Mouse (Mus musculus) forelimb bud, embryonic 11.5 days (tissue): Measurements from ENCODE around the gene Ano6.
A peak's percentile ranks its signal among the peaks of the same experiment; 100 is the strongest.

Source experiments
- DNase-seq: peaks from one replicate; pipeline ENCODE4 v3.0.0-alpha.2; 2012; ENCODE audit warnings: low read depth, low spot score

Ano6 gene

DNA sequence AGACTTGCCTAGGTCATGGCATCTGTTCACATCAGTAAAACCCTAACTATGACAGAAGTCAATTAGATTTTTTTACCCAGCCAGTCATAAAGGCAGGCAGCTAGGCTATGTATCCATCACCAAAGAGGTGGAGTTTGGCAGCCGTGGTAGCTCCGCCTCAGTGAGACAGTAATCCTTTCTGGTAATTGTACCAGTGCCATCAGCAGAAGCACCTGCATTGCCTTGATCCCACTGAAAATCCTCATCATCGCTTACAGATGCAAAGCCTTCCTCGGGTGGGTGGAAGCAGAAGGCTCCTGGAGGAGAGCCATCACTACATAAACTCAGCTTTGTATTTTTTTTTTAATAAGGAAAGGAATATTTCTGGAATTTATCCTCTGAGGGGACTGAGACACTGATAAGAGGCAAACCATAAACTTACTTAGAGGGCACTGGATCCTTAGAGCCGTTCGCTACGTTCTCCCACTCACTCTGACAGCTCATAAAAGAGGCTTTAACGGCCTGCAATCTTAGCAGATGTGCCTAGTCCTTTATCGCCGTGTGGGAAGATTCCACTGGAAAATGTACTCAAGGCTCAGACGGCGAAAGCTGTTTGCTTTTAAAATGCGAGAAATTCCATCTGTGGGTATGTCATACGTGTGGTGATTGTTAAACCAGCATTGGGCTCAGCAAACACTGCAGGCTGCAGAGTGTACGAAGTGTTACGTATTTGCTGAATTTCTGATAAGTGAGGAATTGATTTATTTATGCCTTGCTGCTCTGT is 140.6 kb downstream of the Ano6 start:
- DNase-seq, result peak; percentile 18

DNA sequence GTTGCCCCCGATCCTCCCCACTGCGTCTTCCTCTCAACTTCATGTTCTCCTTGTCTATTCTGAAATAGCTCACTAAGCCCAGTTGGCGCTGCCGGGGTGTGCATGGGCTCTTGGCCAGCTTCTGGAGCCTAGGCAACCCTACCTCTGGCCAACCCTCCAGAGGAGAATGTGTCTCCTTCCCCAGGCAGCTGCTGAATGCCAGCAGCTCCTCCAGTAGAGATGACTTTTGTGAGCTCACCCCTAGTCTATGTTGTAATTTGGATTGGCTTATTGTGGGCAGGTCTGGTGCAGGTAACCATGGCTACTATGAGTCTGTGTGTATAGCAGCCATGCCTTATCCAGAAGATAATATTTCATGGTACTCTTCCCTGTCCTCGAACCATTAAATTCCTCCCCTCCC is 141.7 kb downstream of the Ano6 start:
- no peak for DNase-seq

DNA sequence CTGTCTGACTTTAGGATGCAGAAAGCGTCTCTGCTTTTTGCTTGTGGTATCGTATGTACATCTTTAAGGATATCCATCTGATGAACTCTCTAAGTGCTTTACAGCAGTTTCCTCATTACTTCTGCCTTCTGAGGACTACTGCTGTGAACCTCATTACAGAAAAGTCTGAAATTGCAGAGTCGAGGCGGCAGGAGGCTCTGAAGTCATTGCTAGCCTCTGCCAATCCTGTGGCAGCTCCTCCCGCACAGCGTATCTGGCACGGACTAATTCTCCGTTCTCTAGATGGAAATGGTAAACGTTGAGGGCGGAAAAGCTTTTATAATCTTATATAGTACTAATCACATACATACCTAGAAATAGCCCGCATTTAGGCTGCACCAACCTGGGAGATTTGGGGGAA is 144.5 kb downstream of the Ano6 start:
- no peak for DNase-seq

DNA sequence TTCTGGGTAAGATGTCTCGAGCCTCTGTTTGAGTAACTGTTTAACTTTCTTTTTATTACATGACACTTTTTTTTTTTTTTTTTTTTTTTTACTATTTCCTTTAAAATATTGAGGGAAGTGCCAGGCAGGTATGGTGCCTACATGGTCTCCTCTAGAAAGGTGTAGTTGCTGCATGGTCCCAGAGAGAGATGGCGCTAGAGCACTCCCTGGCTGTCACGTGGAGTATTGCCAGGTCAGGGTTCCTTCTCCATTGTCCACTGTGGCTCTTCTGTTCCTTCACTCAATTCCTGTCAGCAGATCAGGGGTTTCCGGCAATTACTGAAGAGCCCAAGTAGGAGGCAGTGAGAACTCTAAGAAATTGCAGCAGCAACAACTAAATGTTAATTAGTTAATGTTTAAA is 152.8 kb downstream of the Ano6 start:
- DNase-seq, result no peak

DNA sequence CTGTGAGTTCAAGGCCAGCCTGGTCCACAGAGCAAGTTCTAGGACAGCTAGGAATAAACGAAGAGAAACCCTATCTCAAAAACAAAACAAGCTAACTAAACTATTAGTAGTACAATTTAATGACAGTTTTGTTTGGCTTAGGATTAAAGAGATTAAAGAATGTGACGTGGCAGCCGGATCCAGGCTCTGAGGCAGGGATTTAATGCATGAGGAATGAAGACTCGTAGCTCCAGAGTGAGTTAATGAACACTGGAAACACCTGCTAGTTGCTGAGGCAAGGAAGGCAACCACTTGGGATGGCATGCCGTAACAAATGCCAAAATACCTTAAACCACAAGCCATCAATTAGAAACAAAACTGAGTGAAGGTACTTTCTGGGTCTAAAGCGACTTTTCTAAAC is 153.7 kb downstream of the Ano6 start:
- no peak for DNase-seq

DNA sequence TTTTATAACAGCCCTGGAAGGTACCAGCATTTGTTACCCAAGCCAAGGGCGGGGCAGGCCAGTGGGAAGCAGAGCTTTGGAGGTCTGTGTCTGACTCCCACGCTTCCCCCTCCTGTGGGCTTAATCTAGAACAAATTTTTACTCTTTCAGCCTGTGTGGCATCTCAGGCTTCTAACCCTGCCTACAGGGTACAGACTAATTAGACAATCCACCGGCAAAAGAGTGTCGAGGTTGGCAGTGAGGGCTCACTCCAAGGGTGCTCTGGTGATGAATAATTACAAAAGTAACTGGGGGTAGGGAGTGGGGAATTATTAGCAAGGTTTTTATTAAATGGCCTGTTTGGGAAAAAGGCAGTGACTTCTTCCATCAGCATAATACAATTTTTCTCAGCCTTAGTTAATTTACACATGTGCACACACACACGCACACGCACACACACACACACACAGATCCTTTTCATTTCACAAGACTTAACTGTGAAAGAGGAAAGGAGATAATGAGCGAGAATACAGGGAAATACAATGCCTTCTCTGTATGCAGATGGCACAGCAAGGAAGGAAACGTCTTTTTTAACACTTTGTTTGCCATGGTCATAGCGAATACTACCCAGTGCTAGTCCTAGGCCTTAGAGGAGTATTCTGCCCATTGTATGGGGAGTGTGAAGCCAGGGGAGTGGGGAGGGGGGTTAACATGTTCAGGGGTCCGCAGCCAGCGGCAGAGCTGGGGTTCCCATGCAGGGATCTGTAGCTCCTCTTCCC is 155.5 kb downstream of the Ano6 start:
- DNase-seq, result no peak

DNA sequence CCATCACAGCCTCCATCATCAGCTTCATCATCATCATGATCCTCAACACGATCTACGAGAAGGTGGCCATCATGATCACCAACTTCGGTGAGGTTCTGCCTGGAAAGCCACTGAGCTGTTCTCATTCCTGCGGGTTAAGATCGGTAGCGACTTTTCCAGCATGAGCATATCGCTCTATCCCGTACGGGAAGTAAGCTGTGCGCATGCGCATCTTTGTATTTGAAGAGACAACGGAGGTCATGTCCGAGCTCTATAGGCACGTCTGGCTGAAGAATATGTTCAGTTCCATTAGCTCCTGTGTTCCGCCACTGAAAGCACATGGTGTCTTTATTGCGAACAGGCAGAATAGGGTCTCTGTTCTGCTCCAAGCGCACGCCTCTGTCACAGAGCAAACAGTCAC is 157.8 kb downstream of the Ano6 start:
- DNase-seq, result no peak

DNA sequence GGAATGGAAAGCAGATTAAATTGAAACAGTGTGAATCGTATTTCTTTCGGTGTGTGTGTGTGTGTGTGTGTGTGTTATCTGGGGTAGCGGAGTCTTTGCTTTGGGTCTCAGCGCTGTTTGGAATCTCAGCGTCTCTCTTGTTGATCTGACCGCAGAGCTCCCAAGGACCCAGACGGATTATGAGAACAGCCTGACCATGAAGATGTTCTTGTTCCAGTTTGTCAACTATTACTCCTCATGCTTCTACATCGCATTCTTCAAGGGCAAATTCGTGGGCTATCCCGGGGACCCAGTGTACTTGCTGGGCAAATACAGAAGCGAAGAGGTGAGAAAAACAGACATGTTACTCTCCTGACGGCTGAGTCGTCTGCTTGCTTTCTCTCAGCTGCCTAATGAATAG is 158.7 kb downstream of the Ano6 start:
- DNase-seq, result no peak

DNA sequence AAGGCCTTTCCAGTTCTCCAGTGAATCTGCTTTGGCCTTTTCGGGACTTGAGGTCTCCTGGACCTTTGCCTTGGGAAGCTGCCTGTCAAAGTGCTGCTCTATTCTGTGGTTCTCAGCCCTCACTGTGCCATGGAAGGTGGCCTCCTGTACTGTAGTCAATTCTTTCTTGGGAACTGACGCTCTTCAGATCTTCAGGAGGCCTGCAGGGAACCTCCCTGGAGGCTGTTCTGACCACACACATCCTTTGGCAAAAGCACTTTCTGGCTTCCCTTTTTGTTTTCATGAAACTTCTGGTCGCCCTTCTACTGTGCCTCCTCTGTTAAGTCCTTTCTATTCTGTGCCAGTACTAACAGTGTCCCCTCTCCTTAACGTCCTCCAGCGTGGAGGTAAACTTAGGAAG is 160.9 kb downstream of the Ano6 start:
- no peak for DNase-seq

DNA sequence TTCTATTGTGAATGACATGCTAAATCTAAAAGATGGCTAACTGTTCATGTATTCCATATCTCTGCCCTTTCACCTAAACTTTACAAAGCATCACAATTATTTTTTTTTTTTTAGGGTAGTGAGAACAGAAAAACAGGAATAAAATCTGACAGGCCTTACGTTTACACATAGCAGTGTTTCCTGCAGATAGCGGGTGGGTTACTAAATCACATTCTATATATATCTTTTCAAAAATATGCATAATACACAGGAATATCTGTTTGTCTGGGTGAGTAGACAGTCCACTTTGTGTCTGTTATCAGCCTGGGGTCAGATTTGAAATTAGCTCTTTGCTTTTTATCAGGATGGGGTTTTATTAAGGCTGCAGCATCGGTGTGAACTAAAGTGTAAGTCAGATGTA is 166.0 kb downstream of the Ano6 start:
- DNase-seq, result no peak

DNA sequence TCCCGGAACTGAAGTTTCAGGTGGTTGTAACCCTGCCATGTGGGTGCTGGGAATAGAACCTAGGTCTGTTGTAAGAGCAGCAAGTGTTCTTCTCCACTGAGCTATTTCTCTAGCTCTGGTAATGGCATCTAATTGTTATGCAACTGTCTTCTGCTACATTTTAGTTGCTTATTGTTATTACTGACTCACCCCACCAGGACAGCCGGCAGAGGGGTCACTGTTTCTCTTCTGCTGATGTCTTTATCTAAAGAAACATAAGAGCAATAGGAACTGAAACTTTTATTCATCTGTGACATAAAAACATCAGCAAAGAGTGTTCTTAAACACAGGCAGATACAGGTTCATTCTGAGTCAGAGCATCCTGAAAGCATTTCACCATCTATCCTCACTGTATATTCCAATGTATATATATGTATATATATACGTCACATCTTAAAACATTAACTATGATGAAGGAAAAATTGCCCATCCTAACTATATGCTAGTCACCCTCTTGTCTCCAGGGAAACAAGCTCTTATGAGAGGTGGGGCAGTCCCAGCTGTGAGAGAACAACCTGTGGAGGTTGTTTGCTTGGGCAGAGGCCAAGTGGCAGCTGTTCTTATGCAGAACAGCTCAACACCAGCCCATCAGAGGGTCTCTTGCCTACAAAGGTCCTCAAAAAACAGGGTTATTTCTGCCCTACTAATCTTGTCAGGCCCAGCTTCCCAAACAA is 171.9 kb downstream of the Ano6 start:
- DNase-seq, result no peak

DNA sequence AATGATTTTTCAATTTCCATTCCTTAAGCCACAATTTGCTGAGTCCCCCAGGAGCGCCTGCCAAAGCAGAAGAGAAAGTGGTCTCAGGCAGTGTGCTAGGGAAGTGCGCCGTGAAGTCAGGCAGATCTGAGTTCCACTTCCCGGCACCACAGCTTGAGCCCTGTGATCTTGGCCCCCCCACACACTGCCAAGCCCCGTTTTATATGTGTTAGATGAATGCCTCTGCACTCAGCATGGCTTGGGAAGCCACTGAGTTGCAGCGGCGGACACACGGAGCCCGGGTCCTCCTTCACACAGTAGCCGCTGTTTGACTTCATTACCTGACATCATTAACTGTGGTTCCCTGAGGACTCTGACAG is 172.5 kb downstream of the Ano6 start:
- DNase-seq, result no peak

DNA sequence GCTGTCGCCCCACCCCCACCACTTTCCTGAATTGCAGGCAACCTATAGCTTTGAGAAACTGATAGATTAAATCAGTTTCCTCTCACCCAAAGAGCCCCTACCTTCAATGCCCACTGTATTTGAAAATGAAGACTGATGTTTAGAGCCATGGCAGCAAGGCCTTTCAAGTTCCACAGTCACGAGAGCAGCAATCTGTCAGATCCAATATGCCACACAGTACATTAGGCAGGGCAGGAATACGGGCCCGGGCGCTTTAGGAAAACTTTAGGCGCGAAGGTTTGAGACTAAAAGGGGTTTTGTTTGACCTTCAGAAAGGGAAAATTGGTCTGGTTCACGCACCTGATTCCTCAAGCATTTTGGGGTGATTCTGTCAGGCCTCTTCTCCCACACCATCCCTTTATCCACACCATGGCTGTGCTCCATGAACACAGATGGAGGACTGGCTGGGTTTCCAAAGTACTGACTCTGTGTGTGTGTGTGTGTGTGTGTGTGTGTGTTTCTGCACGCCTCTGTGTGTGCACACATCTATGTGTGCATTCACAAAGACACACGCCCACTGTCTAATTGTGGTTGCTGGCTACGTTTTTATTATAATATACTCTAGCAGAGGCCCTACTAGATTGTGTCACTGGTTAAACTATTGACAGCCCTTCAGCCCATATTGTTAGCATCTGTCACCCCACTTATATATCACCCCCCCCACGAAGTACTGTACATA is 173.0 kb downstream of the Ano6 start:
- DNase-seq, result peak; percentile 17

DNA sequence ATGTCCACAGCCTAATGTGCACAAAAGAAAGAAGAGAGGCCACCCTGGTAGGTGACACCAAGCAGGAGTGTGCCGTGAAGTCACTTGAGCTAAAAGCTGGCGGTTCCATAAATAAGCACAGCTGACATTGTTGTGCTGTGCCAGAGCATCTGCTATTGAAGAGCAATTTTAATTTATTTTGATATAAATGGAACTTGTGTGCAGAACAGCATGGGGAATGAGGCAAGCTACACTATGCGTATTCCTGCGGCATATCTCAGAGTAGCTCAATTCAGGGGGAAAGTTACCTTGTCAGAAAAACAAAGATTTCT is 173.6 kb downstream of the Ano6 start:
- no peak for DNase-seq

DNA sequence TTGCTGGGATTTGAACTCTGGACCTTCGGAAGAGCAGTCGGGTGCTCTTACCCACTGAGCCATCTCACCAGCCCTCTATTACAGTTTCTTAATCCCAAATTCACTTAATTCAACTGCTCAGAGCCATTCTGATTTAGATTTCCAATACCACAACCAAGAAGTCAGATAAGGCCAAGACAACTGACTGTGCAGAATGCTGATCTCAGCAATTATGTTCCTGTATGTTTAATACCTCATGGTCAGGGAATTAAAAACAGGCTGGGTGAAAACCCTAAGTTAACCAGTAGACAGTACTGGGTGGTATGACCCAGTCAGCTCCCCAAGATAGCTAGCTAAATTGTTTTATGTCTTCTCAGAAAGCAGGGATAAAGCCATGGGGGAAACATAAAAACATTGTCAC is 176.3 kb downstream of the Ano6 start:
- DNase-seq, result no peak

DNA sequence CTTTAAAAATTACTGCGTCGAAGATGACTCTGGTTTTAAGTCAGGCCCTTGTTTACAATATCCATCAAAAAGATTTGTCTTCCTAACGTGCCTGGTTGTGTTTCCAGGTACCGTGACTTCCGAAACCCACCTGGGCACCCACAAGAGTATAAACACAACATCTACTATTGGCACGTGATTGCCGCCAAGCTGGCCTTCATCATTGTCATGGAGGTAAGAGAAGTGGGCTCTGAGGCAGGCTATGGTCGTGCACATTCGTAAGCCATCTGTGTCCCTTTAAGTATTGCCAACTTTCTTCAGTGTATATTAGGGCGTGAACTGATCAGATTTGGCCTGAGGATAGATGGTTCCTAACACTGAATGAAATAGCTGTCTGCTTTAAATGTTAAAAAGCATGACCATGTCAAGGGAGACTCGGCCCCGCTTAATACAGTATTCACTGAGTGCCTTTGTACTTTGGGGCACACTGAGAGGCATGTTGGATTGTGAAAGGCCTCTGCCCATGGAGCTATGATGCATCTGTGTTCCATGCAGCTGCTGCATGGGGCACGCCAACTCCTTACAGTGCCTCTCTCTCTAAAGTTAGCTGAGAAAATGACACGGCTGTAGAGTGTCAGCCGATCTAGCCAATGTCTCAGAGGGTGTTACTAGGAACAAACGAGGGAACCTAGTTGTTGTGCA is 177.0 kb downstream of the Ano6 start:
- no peak for DNase-seq

DNA sequence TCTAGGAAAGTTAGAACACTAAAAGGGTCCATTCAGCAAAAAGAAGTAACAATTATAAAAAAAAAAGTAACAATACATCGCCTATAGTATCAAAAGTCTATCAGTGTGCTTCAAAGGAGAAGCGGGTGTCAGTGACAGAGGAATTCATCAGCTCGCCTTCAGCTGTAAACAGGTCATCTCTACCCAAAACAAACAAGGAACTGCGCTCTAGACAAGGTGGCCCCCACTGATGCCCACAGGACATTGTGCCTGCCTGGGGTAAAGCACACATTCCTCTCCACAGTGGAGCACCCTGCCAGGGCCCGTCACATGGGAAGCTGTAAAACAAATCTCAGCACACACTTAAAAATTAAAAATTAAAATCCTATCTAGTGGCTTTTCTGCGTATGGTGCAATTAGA is 179.0 kb downstream of the Ano6 start:
- no peak for DNase-seq

DNA sequence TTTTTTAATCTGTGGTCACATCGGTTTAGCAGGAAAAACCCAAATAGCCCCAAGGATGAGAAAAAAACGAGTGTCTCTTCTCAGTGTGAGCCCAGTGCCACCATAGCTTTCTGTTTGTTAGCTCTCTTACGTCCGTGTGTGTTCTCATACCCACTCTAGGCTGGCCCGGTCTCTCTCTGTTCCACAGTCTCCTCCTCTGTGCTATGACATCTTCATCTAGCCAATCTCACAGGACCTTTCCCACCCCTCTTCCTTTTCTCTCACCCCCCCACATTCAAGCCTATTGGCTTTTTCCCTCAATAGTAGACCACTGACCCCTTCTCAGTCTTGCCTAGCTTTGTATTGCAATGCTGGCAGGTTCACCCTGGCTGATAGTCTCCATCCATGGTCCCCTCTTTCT is 179.5 kb downstream of the Ano6 start:
- DNase-seq, result no peak

DNA sequence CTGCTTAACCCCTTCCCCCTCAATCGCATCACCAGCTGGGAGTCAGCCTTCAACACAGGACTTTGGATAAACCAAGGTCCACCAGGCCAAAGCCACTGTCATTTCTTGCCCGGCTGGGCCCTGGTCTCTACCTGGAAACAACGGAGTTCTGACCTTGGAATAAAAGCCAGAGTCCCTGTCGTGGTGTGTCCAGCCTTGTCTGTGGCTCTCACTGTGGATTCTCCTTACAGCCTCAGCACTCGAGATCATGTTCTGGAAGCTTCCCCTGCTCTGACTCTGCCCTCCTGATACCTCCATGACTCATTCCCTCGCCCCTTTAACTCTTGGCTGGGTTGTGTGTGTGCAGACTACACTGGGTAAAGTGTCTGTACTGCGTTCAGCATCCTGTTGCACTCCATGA is 180.0 kb downstream of the Ano6 start:
- no peak for DNase-seq

DNA sequence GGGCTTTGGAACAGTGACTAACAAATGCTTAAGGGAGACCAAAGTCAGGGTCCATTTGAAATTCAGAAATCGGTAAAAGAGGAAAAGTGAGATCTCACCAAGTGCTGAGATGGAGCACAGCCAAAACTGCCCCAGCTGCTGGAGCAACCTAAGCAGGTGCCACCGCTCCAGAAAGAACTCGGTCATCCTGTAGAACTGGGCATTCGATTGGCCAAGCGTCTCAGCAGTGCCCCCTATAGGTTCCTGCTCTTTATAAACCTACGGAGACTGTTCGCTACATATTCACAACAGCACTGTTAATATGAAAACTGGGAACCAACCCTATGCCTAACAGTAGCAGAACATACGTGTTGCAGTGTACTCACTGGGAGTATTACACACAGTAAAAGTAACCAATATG is 180.7 kb downstream of the Ano6 start:
- no peak for DNase-seq

DNA sequence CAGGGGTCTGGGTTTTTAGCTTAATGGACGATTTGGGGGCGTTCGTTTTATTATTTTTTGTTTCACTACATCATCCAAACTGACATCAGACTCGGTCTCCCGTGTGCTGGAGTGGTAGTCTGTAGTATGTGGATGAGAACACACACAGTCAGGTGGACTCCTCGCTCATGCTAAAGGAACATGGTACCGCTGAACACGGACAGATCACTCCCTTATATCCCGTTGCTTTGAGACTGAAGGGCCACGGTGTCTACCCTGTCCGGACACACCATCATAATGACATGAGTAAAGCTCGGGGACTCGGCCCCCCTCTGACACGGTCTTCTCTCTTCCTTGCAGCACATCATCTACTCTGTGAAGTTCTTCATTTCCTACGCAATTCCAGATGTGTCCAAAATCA is 181.5 kb downstream of the Ano6 start:
- no peak for DNase-seq

DNA sequence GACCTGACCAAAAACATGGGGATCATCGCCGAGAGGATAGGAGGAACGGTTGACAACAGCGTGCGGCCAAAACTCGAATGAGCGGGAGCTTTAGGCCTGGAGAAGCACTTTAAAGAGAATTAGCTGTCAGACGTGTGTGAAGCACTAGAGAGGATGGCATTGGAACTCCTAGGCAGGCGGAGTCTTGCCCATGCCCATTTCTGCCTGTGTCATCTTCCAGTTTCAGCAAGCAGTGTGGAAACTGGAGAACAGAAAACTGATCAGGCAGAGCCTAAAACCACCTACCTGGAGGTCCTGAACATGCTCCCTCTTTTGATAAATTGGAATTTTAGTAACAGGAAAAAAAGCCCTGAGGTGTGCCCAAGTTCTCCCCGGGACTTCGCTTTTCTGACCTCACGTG is 182.0 kb downstream of the Ano6 start:
- no peak for DNase-seq
